Mouse (Mus musculus) stomach, postnatal 0 days (tissue): ENCODE data around the gene Sez6l.

Experiments
- CTCF ChIP-seq: IDR thresholded peaks from 2 replicates; pipeline ENCODE4 v1.5.1; 2016; ENCODE audit warnings: antibody characterized with exemption, low read depth, mild to moderate bottlenecking, moderate library complexity
- EP300 ChIP-seq: optimal IDR thresholded peaks from 2 replicates; pipeline ENCODE3; 2016; ENCODE audit warnings: antibody characterized with exemption

GRCm38 (mm10) chr5:112600309-112600939, 23.4 kb upstream of the Sez6l start:
- TF ChIP-seq CTCF (no peak), EP300 (no peak)
